Mouse (Mus musculus): ENCODE data around the gene Tfcp2. TPM values are rescaled to one million over a fixed set of nuclear protein-coding genes. Genes with fewer than 3 reads are reported as not detected.

The Tfcp2 gene
- 6.4 TPM for polyA plus RNA-seq (2017; shearing (Covaris generic))

DNA sequence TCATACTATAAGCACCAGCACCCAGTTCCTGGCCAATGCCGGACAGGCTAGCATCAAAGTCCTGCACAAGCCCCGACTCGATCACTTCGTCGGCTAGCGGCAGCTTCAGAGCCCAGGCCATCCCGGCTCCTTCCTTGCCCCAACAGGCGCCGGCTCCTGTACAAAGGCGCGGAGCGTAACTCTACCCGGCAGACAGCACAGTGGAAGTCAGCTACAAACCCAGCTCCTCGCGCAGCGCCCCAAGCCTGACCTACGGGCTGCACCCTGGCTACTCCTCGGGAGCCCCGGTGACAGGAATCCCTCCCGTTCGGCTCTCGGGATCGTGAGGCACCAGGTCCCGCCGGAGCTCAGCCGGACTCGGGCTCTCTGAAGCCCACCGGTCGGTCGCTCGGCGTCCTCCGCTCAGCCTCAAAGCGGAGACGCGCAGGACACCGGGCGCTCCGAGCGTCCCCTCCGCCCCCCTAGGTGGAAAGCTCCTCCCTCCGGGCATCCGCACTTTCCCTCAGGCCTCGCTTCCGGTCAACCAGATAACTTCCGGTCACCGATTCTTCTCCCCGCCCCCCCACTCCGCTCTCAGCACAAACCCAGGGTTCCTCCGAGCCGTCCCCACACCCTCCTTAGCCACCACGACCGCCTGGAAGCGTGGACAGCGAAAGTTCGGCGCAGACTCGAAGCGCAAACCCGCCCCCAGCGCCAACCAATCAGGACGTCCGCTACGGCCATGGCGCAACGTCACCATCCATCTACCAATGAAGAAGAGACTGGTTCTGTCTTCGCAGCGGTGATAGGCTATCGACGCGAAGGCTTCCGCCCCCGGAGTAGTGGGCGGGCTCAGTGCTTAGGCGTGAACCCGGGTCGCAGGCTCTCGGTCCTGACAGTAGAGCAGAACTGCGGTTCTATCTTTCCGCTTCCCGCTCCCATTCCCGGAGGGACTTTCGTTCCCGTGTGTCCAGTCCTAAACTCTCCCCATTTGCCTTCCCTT lies at the start of gene Tfcp2:
Gene Tfcp2 (minus strand): TSS at position 683 of the 982 bp plus-strand sequence.

DNA sequence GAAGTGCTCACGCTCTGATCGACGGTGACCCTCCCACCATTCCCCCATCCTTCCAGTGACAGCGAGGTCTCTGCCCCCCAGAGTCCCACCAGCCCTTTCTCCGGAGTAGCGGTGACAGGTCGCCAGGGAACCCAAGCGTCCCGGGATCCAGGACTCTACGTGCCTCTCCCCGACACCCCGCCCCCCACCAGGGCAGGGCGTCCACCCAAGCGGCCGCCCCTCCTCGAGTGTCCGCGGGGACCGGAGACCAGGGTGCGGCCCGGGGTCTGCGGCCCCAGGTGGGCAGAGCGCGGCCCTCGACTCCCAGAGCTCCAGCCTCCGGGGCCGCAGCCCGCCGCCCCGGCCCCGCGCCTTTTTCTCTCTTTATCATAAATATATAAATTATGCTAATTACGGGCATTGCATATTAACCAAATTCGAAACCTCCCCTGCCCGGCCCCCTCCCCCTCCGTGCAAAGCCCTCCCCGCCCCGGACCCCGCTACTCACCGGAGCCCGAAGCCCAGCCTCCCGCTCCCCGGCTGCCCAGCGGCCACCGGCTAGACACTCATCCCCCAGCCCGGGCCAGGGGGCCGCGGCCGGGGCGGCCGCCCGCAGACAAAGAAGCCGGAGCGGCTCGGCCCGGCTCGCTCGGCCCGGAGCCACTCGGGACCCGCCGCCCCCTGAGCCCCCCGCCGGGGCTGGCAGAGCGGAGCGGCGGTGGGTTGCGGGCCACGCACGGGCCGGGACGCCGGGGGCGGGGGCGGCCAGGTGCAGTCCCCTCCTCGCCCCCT lies 47.7 kb upstream of the Tfcp2 start, which contains the start of gene Pou6f1:
Gene Pou6f1 (minus strand): TSS at position 709 of the 771 bp plus-strand sequence.

GRCm38 (mm10) chr15:100495102-100495501 lies 56.7 kb downstream of the Tfcp2 start, which contains the start of gene Csrnp2:
TSS of gene Csrnp2 (minus strand) at chr15:100495488.

DNA sequence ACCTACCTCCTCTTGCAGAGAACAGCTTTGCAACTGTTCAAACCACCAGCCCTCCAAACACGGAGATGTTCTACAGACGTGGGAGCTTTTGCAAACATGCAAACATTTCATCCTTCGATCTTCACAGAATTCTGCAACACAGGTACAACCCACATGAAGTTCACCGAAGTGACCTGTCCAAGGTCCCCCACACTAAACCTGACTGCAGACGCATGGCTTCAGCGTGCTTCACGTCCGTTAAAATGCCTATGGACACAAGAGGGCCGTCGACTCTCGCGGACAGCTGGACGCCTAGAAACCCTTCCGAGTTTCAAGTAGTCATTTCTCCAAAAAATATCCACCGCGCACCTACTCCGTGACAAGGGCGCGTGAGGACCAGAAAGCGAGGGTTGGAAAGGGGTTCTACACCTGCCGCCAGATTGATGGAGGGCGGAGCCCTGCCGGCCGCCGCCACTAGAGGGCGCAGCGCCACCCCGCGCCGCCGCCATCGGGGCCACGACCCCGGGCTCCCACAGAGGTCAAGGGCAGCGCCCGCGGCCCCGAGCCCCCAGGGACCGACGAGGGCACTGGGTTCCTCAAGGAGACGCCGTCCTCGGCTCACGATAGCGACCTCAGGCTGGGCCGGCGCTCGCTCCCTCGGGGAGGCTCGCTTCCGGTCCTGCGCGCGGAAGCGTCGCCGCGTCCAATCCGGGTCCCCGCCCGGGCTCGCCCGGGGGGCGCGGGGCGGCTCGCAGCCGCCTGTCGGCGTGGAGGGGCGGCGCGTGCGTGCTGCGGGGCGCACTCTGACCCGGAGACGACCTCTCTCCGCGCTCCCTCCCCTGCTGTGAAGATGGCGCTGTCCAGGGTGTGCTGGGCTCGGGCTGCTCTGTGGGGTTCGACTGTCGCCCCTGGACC lies 83.3 kb downstream of the Tfcp2 start, which contains the start of gene Letmd1:
Gene Letmd1 (plus strand): TSS at position 729 of the 894 bp plus-strand sequence.

Other genes with a start within 250 kb of the Tfcp2 start
- 13.5 TPM for gene Mettl7a1, start 247.9 kb downstream of the Tfcp2 start, polyA plus RNA-seq (2017; shearing (Covaris generic))
- not detected for gene Mettl7a3, start 217.1 kb downstream of the Tfcp2 start, polyA plus RNA-seq (2017; shearing (Covaris generic))
- gene Methig1, start 198.9 kb downstream of the Tfcp2 start, polyA plus RNA-seq (2017; shearing (Covaris generic)) = not detected
- gene Mettl7a2, start 198.8 kb downstream of the Tfcp2 start, polyA plus RNA-seq (2017; shearing (Covaris generic)) = not detected
- gene Higd1c, start 187.5 kb downstream of the Tfcp2 start, polyA plus RNA-seq (2017; shearing (Covaris generic)) = not detected
- 0.20 TPM for gene Gm5475, start 129.9 kb downstream of the Tfcp2 start, polyA plus RNA-seq (2017; shearing (Covaris generic))
- gene Slc11a2, start 126.9 kb downstream of the Tfcp2 start, polyA plus RNA-seq (2017; shearing (Covaris generic)) = 34.4 TPM
- gene Letmd1, start 83.0 kb downstream of the Tfcp2 start, polyA plus RNA-seq (2017; shearing (Covaris generic)) = 32.7 TPM
- gene Csrnp2, start 56.5 kb downstream of the Tfcp2 start, polyA plus RNA-seq (2017; shearing (Covaris generic)) = 8.8 TPM
- gene Pou6f1, start 48.0 kb upstream of the Tfcp2 start, polyA plus RNA-seq (2017; shearing (Covaris generic)) = 179 TPM
- gene Dazap2, start 63.3 kb upstream of the Tfcp2 start, polyA plus RNA-seq (2017; shearing (Covaris generic)) = 714 TPM
- not detected for gene Smagp, start 84.9 kb upstream of the Tfcp2 start, polyA plus RNA-seq (2017; shearing (Covaris generic))
- 705 TPM for gene Bin2, start 117.5 kb upstream of the Tfcp2 start, polyA plus RNA-seq (2017; shearing (Covaris generic))
- 9.6 TPM for gene Cela1, start 135.9 kb upstream of the Tfcp2 start, polyA plus RNA-seq (2017; shearing (Covaris generic))
- 163 TPM for gene Galnt6, start 177.4 kb upstream of the Tfcp2 start, polyA plus RNA-seq (2017; shearing (Covaris generic))
- 11.0 TPM for gene Slc4a8, start 209.7 kb upstream of the Tfcp2 start, polyA plus RNA-seq (2017; shearing (Covaris generic))

Measured in effector memory CD4-positive, alpha-beta T cell, adult 5 months (primary cell).